In the genomic region with DNA sequence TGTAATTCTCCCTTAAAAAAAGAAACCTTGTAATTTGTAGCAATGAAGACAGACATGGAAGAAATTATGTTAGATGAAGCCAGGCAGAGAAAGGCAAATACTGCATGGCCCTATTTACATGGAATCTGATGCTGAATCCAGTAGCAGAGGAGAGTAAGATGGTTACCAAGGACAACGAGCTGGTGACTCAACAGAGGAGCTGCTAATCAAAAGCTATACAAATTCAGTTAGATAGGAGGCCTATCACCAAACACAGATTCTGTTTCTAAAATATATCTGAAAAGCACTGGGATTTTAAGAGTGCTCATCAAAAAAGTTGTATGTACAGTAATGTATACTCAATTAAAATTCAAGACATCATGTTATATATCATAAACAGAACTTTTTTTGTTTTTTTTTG, we compare ENCODE assay signal across 25 mouse cellular contexts.
"Had no signal": no experiment of that assay in that cellular context is flagged by ENCODE, and none has a peak within 500 bp of the region (broad histone marks: within the 10 kb centered on the region; RNA-seq: fewer than 3 reads in every experiment).

No protein-coding gene starts in this region.

- H3K4me3 ChIP-seq: gastrocnemius, adult 2 months; heart, adult 2 months; heart, embryonic 13.5 days; heart, embryonic 15.5 days; hindbrain, embryonic 13.5 days; hindbrain, embryonic 15.5 days; kidney, embryonic 15.5 days; left cerebral cortex, adult 2 months; limb, embryonic 10.5 days; limb, embryonic 12.5 days; liver, embryonic 13.5 days; liver, embryonic 15.5 days had no signal

- H3K9me3 ChIP-seq: heart, embryonic 13.5 days; heart, embryonic 15.5 days; hindbrain, embryonic 13.5 days; hindbrain, embryonic 15.5 days; kidney, embryonic 15.5 days; limb, embryonic 10.5 days; limb, embryonic 12.5 days; liver, embryonic 13.5 days; liver, embryonic 15.5 days had no signal

- H3K9ac ChIP-seq: heart, embryonic 13.5 days; heart, embryonic 15.5 days; hindbrain, embryonic 13.5 days; hindbrain, embryonic 15.5 days; kidney, embryonic 15.5 days; limb, embryonic 12.5 days; liver, embryonic 13.5 days; liver, embryonic 15.5 days had no signal

- DNase-seq: gastrocnemius, adult 2 months; gastrocnemius, postnatal 10 days; gastrocnemius, postnatal 36 days; heart, adult 2 months; heart, postnatal 14 days; heart, postnatal 36 days; kidney, adult 11 months; kidney, adult 2 months; kidney, adult 9 months; kidney, postnatal 14 days; kidney, postnatal 36 days; liver; liver, embryonic 13.5 days had no signal

- ATAC-seq: hindbrain, postnatal 0 days; intestine, embryonic 16.5 days had no signal

- H3K4me1 ChIP-seq: heart, embryonic 13.5 days; heart, embryonic 15.5 days; hindbrain, embryonic 13.5 days; hindbrain, embryonic 15.5 days; kidney, embryonic 15.5 days; limb, embryonic 10.5 days; limb, embryonic 12.5 days; liver, embryonic 13.5 days; liver, embryonic 15.5 days had no signal

- H3K27me3 ChIP-seq: heart, embryonic 13.5 days; heart, embryonic 15.5 days; hindbrain, embryonic 13.5 days; hindbrain, embryonic 15.5 days; kidney, embryonic 15.5 days; limb, embryonic 12.5 days; liver, embryonic 13.5 days; liver, embryonic 15.5 days had no signal

- H3K27ac ChIP-seq: gastrocnemius, adult 2 months; heart, adult 2 months; heart, embryonic 13.5 days; heart, embryonic 15.5 days; hindbrain, embryonic 13.5 days; hindbrain, embryonic 15.5 days; hindbrain, postnatal 0 days; kidney, embryonic 15.5 days; kidney, postnatal 0 days; left cerebral cortex, adult 2 months; limb, embryonic 10.5 days; limb, embryonic 12.5 days; liver, embryonic 13.5 days; liver, embryonic 15.5 days had no signal
